Mouse (Mus musculus) liver, embryonic 13.5 days (tissue): Measurements from ENCODE around the gene Zyx. TPM values are rescaled to one million over a fixed set of nuclear protein-coding genes. Genes with fewer than 3 reads are reported as not detected.

Experiments used
- ATAC-seq: fragments of 200-750 bp; cut with Nextera tagmentation; 2 replicates; pipeline ENCODE4 v1.8.0; 2017; ENCODE audit warnings: low read depth, mild to moderate bottlenecking, moderate number of reproducible peaks, moderate library complexity
- DNase-seq: peaks from one replicate; pipeline ENCODE4 v3.0.0; 2022
- H3K27ac ChIP-seq: fragments of 300-500 bp; sonication (generic); 2 replicates; pipeline ENCODE4 v1.5.1; 2015; ENCODE audit warnings: moderate library complexity, mild to moderate bottlenecking, inconsistent platforms
- H3K27me3 ChIP-seq: fragments of 300-500 bp; sonication (generic); 2 replicates; pipeline ENCODE4 v1.6.1; 2015; ENCODE audit warnings: mild to moderate bottlenecking, inconsistent platforms
- H3K36me3 ChIP-seq: fragments of 300-500 bp; sonication (generic); 2 replicates; pipeline ENCODE4 v1.6.1; 2015; ENCODE audit warnings: mild to moderate bottlenecking, inconsistent platforms
- H3K4me1 ChIP-seq: fragments of 300-500 bp; sonication (generic); replicated peaks from 2 replicates; pipeline ENCODE4 v1.6.1; 2015; ENCODE audit warnings: inconsistent platforms
- H3K4me2 ChIP-seq: fragments of 300-500 bp; sonication (generic); 2 replicates; pipeline ENCODE4 v1.6.1; 2015; ENCODE audit warnings: inconsistent platforms, mild to moderate bottlenecking, moderate library complexity
- H3K4me3 ChIP-seq: fragments of 300-500 bp; sonication (generic); replicated peaks from 2 replicates; pipeline ENCODE4 v1.5.1; 2015; ENCODE audit warnings: mild to moderate bottlenecking, inconsistent platforms
- H3K9ac ChIP-seq: fragments of 300-500 bp; sonication (generic); 2 replicates; pipeline ENCODE4 v1.6.1; 2015; ENCODE audit warnings: mild to moderate bottlenecking, inconsistent platforms
- H3K9me3 ChIP-seq: fragments of 300-500 bp; sonication (generic); replicated peaks from 2 replicates; pipeline ENCODE4 v1.6.1; 2016; ENCODE audit warnings: inconsistent platforms
- WGBS: fragments of 180-500 bp; shearing (Covaris S2); methylation state at CpG from one replicate; pipeline ENCODE4 v1.1.7; 2015; ENCODE audit not compliant: insufficient replicate concordance; 5-methylcytosine and 5-hydroxymethylcytosine counted together
- polyA plus RNA-seq: library from polyadenylated mRNA; unstranded; fragments of >200 nt; fragmentation: Nextera tagmentation; extraction: Ambion mirVana; gene quantifications from 2 replicates; pipeline ENCODE4 v1.2.1, GENCODE M21; 2015

The Zyx gene
- polyA plus RNA-seq, 1 experiment from 2014 or later, result 36.5 TPM

GRCm38 (mm10) chr6:42381916-42382381 is 32.5 kb downstream of the Zyx start:
- no peaks in the 10 kb centered on the region for H3K9me3 ChIP-seq
- DNase-seq (no peak), ATAC-seq (no peak)
- no peaks in the 10 kb centered on the region for H3K36me3 ChIP-seq
- no peaks in the 10 kb centered on the region for H3K4me1 ChIP-seq
- H3K27me3 ChIP-seq, result no peaks in the 10 kb centered on the region
- H3K4me2 ChIP-seq, result no peak overlapping the region
- 46% methylated on average over 9 of the region's 9 CpGs for WGBS
- H3K9ac ChIP-seq, result no peak overlapping the region
- H3K4me3 ChIP-seq, result no peak overlapping the region
- 0 out of 2 replicates have a peak overlapping the region, but pooled peaks have one; percentile 2 for H3K27ac ChIP-seq

GRCm38 (mm10) chr6:42383360-42383759 is 33.9 kb downstream of the Zyx start:
- Histone ChIP-seq H3K4me2 (no peak overlapping the region), H3K9ac (no peak overlapping the region), H3K27me3 (no peaks in the 10 kb centered on the region), H3K36me3 (no peaks in the 10 kb centered on the region), H3K4me1 (no peaks in the 10 kb centered on the region), H3K27ac (no peak overlapping the region), H3K4me3 (no peak overlapping the region), H3K9me3 (no peaks in the 10 kb centered on the region)
- 75% methylated on average over 5 of the region's 5 CpGs for WGBS
- ATAC-seq (no peak), DNase-seq (no peak)

- DNase-seq, result no peak
- H3K36me3 ChIP-seq, result no peaks in the 10 kb centered on the region
- no peak for ATAC-seq
- H3K4me1 ChIP-seq, result no peaks in the 10 kb centered on the region
- no peaks in the 10 kb centered on the region for H3K27me3 ChIP-seq
- no peak overlapping the region for H3K4me3 ChIP-seq
- H3K4me2 ChIP-seq, result no peak overlapping the region
- no peaks in the 10 kb centered on the region for H3K9me3 ChIP-seq
- no peak overlapping the region for H3K9ac ChIP-seq
- WGBS, result 44% methylated on average over 4 of the region's 4 CpGs
- H3K27ac ChIP-seq, result no peak overlapping the region
Observed at GRCm38 (mm10) chr6:42385635-42386034, 36.2 kb downstream of the Zyx start.

GRCm38 (mm10) chr6:42391796-42392330 is 42.4 kb downstream of the Zyx start:
- DNase-seq (no peak), ATAC-seq (no peak)
- Histone ChIP-seq H3K4me3 (no peak overlapping the region), H3K9me3 (no peaks in the 10 kb centered on the region), H3K4me1 (no peaks in the 10 kb centered on the region), H3K4me2 (no peak overlapping the region), H3K36me3 (no peaks in the 10 kb centered on the region), H3K9ac (no peak overlapping the region), H3K27ac (no peak overlapping the region), H3K27me3 (no peaks in the 10 kb centered on the region)
- 32% methylated on average over 2 of the region's 2 CpGs for WGBS

- DNase-seq (no peak), ATAC-seq (no peak)
- H3K27me3 ChIP-seq, result no peaks in the 10 kb centered on the region
- H3K4me1 ChIP-seq, result no peaks in the 10 kb centered on the region
- no peak overlapping the region for H3K4me2 ChIP-seq
- no peaks in the 10 kb centered on the region for H3K36me3 ChIP-seq
- 56% methylated on average over 9 of the region's 9 CpGs for WGBS
- no peak overlapping the region for H3K27ac ChIP-seq
- no peaks in the 10 kb centered on the region for H3K9me3 ChIP-seq
- H3K4me3 ChIP-seq, result no peak overlapping the region
- no peak overlapping the region for H3K9ac ChIP-seq
Observed at GRCm38 (mm10) chr6:42395960-42396809, 46.8 kb downstream of the Zyx start.

GRCm38 (mm10) chr6:42397041-42397657 is 47.7 kb downstream of the Zyx start:
- Histone ChIP-seq H3K27ac (no peak overlapping the region), H3K9ac (no peak overlapping the region), H3K4me1 (no peaks in the 10 kb centered on the region), H3K4me2 (no peak overlapping the region), H3K36me3 (no peaks in the 10 kb centered on the region), H3K9me3 (no peaks in the 10 kb centered on the region), H3K4me3 (no peak overlapping the region), H3K27me3 (no peaks in the 10 kb centered on the region)
- DNase-seq, result no peak
- WGBS, result 22% methylated on average over 3 of the region's 3 CpGs
- ATAC-seq, result no peak

GRCm38 (mm10) chr6:42398285-42398684 is 48.9 kb downstream of the Zyx start:
- Histone ChIP-seq H3K4me3 (no peak overlapping the region), H3K4me1 (no peaks in the 10 kb centered on the region), H3K9me3 (no peaks in the 10 kb centered on the region), H3K27ac (no peak overlapping the region), H3K36me3 (no peaks in the 10 kb centered on the region), H3K27me3 (no peaks in the 10 kb centered on the region), H3K4me2 (no peak overlapping the region), H3K9ac (no peak overlapping the region)
- ATAC-seq, result no peak
- DNase-seq, result no peak
- 51% methylated on average over 3 of the region's 3 CpGs for WGBS

- Histone ChIP-seq H3K27me3 (no peaks in the 10 kb centered on the region), H3K4me2 (no peak overlapping the region), H3K27ac (no peak overlapping the region), H3K4me3 (no peak overlapping the region), H3K4me1 (no peaks in the 10 kb centered on the region), H3K9me3 (no peaks in the 10 kb centered on the region), H3K36me3 (no peaks in the 10 kb centered on the region), H3K9ac (no peak overlapping the region)
- no peak for DNase-seq
- no peak for ATAC-seq
- 85% methylated on average over 1 of the region's 1 CpGs for WGBS
Observed at GRCm38 (mm10) chr6:42398998-42399397, 49.6 kb downstream of the Zyx start.

GRCm38 (mm10) chr6:42399938-42400337 is 50.5 kb downstream of the Zyx start, which contains the start of gene Tas2r143:
TSS of gene Tas2r143 (plus strand) at chr6:42400238.
- Histone ChIP-seq H3K4me2 (no peak within 1 kb of the TSS), H3K9me3 (no peaks in the 10 kb centered on the region), H3K27me3 (no peaks in the 10 kb centered on the region), H3K9ac (no peak within 1 kb of the TSS), H3K4me1 (no peaks in the 10 kb centered on the region), H3K4me3 (no peak within 1 kb of the TSS), H3K27ac (no peak within 1 kb of the TSS), H3K36me3 (no peaks in the 10 kb centered on the region)
- ATAC-seq, result no peak
- 81% methylated on average over 1 of the region's 1 CpGs for WGBS
- DNase-seq, result no peak

- no peaks in the 10 kb centered on the region for H3K36me3 ChIP-seq
- H3K27me3 ChIP-seq, result no peaks in the 10 kb centered on the region
- no peaks in the 10 kb centered on the region for H3K9me3 ChIP-seq
- H3K4me3 ChIP-seq, result no peak within 1 kb of the TSS
- H3K4me2 ChIP-seq, result no peak within 1 kb of the TSS
- DNase-seq (no peak), ATAC-seq (no peak)
- H3K4me1 ChIP-seq, result no peaks in the 10 kb centered on the region
- no peak within 1 kb of the TSS for H3K9ac ChIP-seq
- WGBS, result 58% methylated on average over 2 of the region's 2 CpGs
- no peak within 1 kb of the TSS for H3K27ac ChIP-seq
Observed at GRCm38 (mm10) chr6:42405134-42405533, 55.7 kb downstream of the Zyx start, which contains the start of gene Tas2r135. TSS of gene Tas2r135 (plus strand) at chr6:42405434.
